Mouse (Mus musculus) erythroid progenitor cell, adult 5-6 weeks (primary cell): Measurements from ENCODE around the gene Olfr1336. TPM values are rescaled to one million over a fixed set of nuclear protein-coding genes. Genes with fewer than 3 reads are reported as not detected.
"Not testable (repeated sequence)": the region's sequence is repeated elsewhere in the genome, so short reads cannot be mapped to it uniquely, and the experiment has no call there.

Source experiments
- ATAC-seq: replicated peaks from 2 replicates; pipeline ENCODE4 v1.8.0; 2016; ENCODE audit warnings: moderate number of reproducible peaks, mild to moderate bottlenecking, moderate TSS enrichment, inconsistent platforms; ENCODE audit not compliant: poor library complexity, low FRiP score, severe bottlenecking
- total RNA-seq, 2 experiments: library from RNA; stranded (forward) in 1 of 2; stranded (reverse) in 1 of 2; fragments of 150-400 nt in 1 of 2; fragments of 186-747, 209-891 nt in 1 of 2; gene quantifications; 2 replicates each; pipeline versions ENCODE4 v1.2.3 to v1.2.4; 2015 to 2017; ENCODE audit warnings: low replicate concordance in 2 of 2

Gene Olfr1336
- total RNA-seq (2015; ENCODE audit: low replicate concordance) (not detected in 2 replicates), total RNA-seq (2017; ENCODE audit: low replicate concordance) (not detected in 2 replicates)

DNA sequence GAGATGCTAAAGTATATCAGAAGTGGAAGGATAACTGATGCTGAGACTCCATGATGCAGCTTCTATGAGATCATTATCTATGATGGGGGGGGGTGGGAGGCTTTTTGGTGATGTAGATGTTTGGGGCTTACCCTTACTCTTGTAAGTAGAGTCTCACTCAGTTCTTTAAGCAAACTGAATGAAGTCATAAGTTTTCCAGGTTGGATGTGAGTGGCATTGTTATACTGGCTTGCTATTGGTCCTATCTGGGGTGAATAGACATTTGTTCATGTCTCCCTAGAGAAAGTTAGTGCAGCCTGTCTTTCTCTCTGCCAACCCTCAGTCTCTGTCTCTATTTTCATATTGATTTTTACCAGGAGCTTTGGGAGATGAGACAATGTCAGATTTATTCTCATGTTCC lies at the start of gene Olfr1336:
Gene Olfr1336 (plus strand): TSS at position 301 of the 400 bp plus-strand sequence.
- no peak for ATAC-seq

GRCm38 (mm10) chr7:6410043-6410442 lies 45.9 kb upstream of the Olfr1336 start, which contains the start of gene Gm20715:
Gene Gm20715, plus strand, starts transcription at chr7:6410277.
- no peak for ATAC-seq

DNA sequence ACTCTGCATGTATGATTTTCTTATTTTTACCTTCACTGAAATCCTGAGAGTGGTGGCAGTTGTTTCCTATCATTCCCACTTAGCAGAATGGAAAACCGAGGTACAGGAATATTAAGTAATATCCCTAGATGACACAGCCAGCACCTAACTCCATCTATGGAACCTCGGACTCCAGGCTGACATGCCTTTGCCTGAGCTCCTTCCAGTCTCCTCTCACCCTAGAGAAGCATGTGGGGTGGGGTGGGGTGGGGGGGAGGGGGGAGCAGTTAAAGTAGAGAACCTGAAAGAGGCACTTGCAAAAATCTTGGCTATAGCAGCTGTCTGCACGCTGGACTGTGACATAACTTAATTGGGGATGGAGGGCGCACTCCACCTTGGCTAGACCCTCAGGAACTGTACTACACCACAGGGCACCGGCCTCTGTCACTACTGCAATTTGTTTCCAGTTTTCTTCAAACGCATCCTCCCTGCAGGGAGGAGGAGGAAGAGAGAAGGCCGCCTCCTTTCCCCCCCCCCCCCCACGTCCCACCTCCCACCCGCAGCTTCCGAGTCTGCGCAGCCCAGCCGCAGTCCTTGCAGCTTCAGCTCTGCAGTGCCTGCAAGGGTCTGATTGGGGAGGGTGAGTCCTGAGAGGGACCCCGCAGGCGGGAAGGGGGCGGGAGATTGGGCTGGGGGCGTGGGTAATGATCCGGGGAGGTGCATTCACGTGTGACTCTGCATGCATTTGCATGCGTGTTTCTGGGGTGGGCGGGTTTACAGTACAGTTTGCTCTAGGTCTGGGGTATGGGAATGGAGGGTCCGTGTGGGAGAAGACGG lies 41.1 kb upstream of the Olfr1336 start:
- ATAC-seq = no peak

DNA sequence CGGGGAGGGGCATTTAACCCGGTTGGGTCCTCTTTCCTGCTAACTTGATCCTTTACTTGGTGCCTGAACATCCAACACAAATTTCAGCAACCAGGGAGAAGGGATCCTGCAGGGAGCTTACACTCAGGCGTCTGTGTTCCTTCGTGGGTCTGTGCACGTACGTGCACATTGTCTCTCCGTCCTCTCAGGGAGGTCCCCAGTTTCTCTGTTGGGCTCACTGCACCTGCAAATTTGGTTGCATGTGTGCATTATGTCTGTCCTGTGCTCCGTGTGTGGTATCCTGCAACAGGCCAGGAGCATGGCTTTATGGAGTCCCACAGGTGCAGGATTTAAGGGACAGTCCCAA lies 40.6 kb upstream of the Olfr1336 start:
- ATAC-seq = no peak

- no peak for ATAC-seq
Measured at GRCm38 (mm10) chr7:6419894-6420293, 36.1 kb upstream of the Olfr1336 start.

DNA sequence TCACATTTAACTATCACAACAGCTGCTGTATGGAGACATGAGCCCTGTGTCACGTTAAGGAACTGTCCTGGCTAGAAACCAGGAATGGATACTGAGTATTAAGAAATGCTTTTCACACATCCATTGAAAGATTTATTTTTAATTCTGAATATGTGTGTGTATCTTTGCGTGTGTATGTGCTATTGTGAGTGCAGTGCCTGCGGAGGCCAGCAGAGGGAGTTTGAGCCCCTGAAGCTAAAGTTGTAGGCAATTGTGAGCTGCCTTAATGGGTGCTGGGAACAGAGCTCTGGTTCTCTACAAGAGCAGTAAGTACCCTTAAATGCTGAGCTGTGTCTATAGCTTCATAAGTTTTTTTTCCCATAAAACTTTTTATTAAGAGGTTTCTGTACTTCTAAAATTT lies 26.6 kb upstream of the Olfr1336 start:
- no peak for ATAC-seq

- no peak for ATAC-seq
Measured at GRCm38 (mm10) chr7:6430342-6430741, 25.6 kb upstream of the Olfr1336 start.

DNA sequence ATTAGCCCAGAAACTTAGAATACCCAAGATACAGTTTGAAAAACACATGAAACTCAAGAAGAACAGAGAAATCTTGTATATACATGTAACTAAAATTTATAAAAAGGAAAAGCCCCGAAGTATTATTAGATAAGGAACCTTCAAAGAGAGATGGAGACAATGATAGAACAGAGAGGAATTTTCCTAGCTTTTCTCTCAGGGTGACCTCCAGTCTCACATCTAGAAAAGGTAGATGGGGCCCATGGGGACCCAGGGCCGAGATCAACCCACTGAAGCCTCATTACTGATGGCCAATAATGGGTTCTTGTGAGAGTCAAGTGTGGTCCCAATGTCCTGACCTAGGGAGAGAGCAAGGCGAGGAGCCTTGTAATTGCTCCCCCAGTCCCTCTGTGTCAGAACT lies 17.6 kb upstream of the Olfr1336 start, which contains the start of gene Olfr1344:
Gene Olfr1344 (plus strand): TSS at position 301 of the 400 bp plus-strand sequence.
- ATAC-seq = no peak

DNA sequence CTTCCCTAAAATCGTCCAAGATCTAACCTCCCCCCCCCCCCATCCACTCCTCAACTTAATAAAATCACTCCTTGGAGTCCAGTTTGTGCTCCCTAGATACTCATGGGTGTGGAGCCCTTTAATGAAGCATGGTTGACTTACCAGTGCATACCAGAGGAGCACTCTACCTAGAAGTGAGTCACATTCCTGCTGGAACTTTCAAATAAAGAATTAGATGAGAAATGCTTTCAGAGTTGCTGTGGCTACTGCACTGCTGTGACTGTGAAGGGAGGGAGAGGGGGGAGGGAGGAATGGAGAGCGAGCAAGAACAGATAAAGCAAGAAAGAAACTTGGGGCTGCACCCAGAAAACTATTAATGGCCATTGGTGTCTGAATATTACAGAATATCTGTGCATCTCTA lies 14.8 kb upstream of the Olfr1336 start:
- no peak for ATAC-seq

DNA sequence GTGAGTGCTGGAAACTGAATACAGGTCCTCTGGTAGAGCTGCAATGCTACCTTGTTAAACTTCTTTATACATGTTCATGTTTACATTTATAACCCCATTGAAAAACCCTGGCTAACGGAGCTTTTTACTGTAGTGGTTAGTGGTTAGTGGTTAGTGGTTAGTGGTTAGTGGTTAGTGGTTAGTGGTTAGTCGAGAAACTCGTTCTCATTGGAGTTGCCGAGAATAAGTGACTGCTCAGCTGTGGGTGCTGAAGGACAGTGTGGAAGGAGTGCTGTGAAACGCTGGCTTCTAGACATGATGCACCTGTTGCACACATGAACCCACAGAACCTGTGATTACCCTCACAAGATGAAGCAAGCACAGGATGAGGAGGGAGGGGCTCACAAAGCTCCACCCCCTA lies 8.2 kb upstream of the Olfr1336 start:
- ATAC-seq = no peak

- ATAC-seq = no peak
Measured at GRCm38 (mm10) chr7:6456399-6456798, 431 bp downstream of the Olfr1336 start.

DNA sequence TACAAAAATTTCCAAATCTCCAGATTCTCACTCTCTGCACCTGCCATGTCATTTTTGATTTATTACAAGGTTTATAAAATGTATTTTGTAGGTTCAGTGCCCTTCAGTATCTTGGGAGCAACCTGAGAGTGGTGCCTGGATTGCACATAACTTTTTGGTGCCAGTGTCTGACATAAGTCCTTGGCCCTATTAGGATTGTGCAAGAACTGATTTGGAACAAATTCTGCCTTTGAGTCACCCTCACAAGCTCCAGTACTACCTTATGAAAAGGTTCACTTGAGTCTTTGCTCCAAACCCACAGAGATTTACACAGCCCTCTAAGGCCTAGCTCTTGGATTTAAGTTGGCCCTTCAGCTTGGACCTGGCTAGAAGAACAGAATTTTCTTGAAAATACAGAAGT lies 11.0 kb downstream of the Olfr1336 start, which contains the start of gene Olfr1346:
Gene Olfr1346 (plus strand): TSS at position 151 of the 400 bp plus-strand sequence.
- no peak for ATAC-seq

- not testable (repeated sequence) for ATAC-seq
Measured at GRCm38 (mm10) chr7:6477633-6478032, 21.7 kb downstream of the Olfr1336 start.

GRCm38 (mm10) chr7:6486841-6487240 lies 30.9 kb downstream of the Olfr1336 start, which contains the start of gene Olfr5:
Gene Olfr5, minus strand, starts transcription at chr7:6486941.
- ATAC-seq = no peak

DNA sequence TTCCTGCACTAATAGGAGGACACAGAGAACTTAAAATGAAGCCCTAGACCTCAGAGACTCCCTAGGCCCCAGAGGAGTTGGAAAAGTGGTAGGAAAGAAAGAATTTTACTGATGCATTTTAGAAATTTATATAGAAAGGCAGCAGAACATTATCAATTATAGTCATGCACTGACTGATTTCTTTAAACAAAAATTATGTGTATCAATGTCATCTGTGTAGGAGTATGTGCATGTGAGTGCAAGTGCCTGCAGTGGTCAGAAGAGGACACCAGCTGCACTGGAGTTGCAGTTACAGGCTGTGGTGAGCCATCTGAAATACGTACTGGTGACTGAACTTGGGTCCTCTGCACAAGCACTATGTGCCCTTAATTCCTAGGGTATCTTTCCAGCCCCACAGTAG lies 43.7 kb downstream of the Olfr1336 start, which contains the start of gene Olfr1347:
Gene Olfr1347 (minus strand): TSS at position 101 of the 400 bp plus-strand sequence.
- ATAC-seq = no peak

DNA sequence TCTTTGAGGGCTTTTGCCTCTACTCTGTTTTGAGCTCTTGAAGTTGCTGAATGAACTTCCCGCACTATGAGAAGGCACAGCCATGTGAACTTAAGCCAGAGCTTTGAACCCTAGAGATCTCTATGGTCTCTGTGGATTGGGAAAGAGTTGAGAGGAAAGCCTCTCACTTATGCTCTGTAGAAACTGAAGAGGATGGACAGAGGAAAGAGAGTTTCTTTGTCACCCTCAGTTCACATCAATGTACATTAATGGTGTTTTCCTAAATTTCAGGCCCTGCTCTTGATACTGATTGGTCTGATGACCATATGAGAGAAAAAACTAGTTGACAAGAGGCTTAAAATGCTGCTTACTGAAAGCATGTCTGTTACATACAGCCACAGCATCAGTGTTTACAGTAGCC lies 52.7 kb downstream of the Olfr1336 start, which contains the start of gene Olfr1348:
Gene Olfr1348 (minus strand): TSS at position 101 of the 400 bp plus-strand sequence.
- ATAC-seq = no peak

Other genes starting within 250 kb of the Olfr1336 start
- not detected in 2 replicates for gene Zscan5b, start 233.9 kb upstream of the Olfr1336 start, total RNA-seq (2015; ENCODE audit: low replicate concordance)
- not detected in 2 replicates for gene Zscan5b, start 233.9 kb upstream of the Olfr1336 start, total RNA-seq (2017; ENCODE audit: low replicate concordance)
- not detected in 2 replicates for gene Epp13, start 203.5 kb upstream of the Olfr1336 start, total RNA-seq (2015; ENCODE audit: low replicate concordance)
- gene Epp13, start 203.5 kb upstream of the Olfr1336 start, total RNA-seq (2017; ENCODE audit: low replicate concordance) = not detected in 2 replicates
- gene Zfp667, start 169.6 kb upstream of the Olfr1336 start, total RNA-seq (2015; ENCODE audit: low replicate concordance) = not detected in 2 replicates
- not detected in 2 replicates for gene Zfp667, start 169.6 kb upstream of the Olfr1336 start, total RNA-seq (2017; ENCODE audit: low replicate concordance)
- not detected in 2 replicates for gene Zfp583, start 124.9 kb upstream of the Olfr1336 start, total RNA-seq (2015; ENCODE audit: low replicate concordance)
- gene Zfp583, start 124.9 kb upstream of the Olfr1336 start, total RNA-seq (2017; ENCODE audit: low replicate concordance) = 1.2 TPM in 1 of 2 replicates, not detected in the other
- gene Gm3854, start 112.4 kb upstream of the Olfr1336 start, total RNA-seq (2015; ENCODE audit: low replicate concordance) = not detected in 2 replicates
- not detected in 2 replicates for gene Gm3854, start 112.4 kb upstream of the Olfr1336 start, total RNA-seq (2017; ENCODE audit: low replicate concordance)
- 1.7 TPM in 1 of 2 replicates, not detected in the other for gene Zfp78, start 92.9 kb upstream of the Olfr1336 start, total RNA-seq (2015; ENCODE audit: low replicate concordance)
- gene Zfp78, start 92.9 kb upstream of the Olfr1336 start, total RNA-seq (2017; ENCODE audit: low replicate concordance) = 1.2 TPM in 1 of 2 replicates, not detected in the other
- not detected in 2 replicates for gene Zfp28, start 72.9 kb upstream of the Olfr1336 start, total RNA-seq (2015; ENCODE audit: low replicate concordance)
- gene Zfp28, start 72.9 kb upstream of the Olfr1336 start, total RNA-seq (2017; ENCODE audit: low replicate concordance) = 0.51 TPM in 1 of 2 replicates, not detected in the other
- gene Smim17, start 57.5 kb upstream of the Olfr1336 start, total RNA-seq (2015; ENCODE audit: low replicate concordance) = not detected in 2 replicates
- gene Smim17, start 57.5 kb upstream of the Olfr1336 start, total RNA-seq (2017; ENCODE audit: low replicate concordance) = not detected in 2 replicates
- not detected in 2 replicates for gene Gm20715, start 45.9 kb upstream of the Olfr1336 start, total RNA-seq (2015; ENCODE audit: low replicate concordance)
- not detected in 2 replicates for gene Gm20715, start 45.9 kb upstream of the Olfr1336 start, total RNA-seq (2017; ENCODE audit: low replicate concordance)
- not detected in 2 replicates for gene Olfr1344, start 17.5 kb upstream of the Olfr1336 start, total RNA-seq (2015; ENCODE audit: low replicate concordance)
- gene Olfr1344, start 17.5 kb upstream of the Olfr1336 start, total RNA-seq (2017; ENCODE audit: low replicate concordance) = not detected in 2 replicates
- not detected in 2 replicates for gene Olfr1346, start 10.9 kb downstream of the Olfr1336 start, total RNA-seq (2015; ENCODE audit: low replicate concordance)
- not detected in 2 replicates for gene Olfr1346, start 10.9 kb downstream of the Olfr1336 start, total RNA-seq (2017; ENCODE audit: low replicate concordance)
- not detected in 2 replicates for gene Olfr5, start 30.8 kb downstream of the Olfr1336 start, total RNA-seq (2015; ENCODE audit: low replicate concordance)
- gene Olfr5, start 30.8 kb downstream of the Olfr1336 start, total RNA-seq (2017; ENCODE audit: low replicate concordance) = not detected in 2 replicates
- gene Olfr1347, start 43.6 kb downstream of the Olfr1336 start, total RNA-seq (2015; ENCODE audit: low replicate concordance) = not detected in 2 replicates
- not detected in 2 replicates for gene Olfr1347, start 43.6 kb downstream of the Olfr1336 start, total RNA-seq (2017; ENCODE audit: low replicate concordance)
- gene Olfr1348, start 52.6 kb downstream of the Olfr1336 start, total RNA-seq (2015; ENCODE audit: low replicate concordance) = not detected in 2 replicates
- gene Olfr1348, start 52.6 kb downstream of the Olfr1336 start, total RNA-seq (2017; ENCODE audit: low replicate concordance) = not detected in 2 replicates
- gene Olfr1349, start 66.8 kb downstream of the Olfr1336 start, total RNA-seq (2015; ENCODE audit: low replicate concordance) = not detected in 2 replicates
- not detected in 2 replicates for gene Olfr1349, start 66.8 kb downstream of the Olfr1336 start, total RNA-seq (2017; ENCODE audit: low replicate concordance)
- gene Olfr1350, start 108.7 kb downstream of the Olfr1336 start, total RNA-seq (2015; ENCODE audit: low replicate concordance) = not detected in 2 replicates
- gene Olfr1350, start 108.7 kb downstream of the Olfr1336 start, total RNA-seq (2017; ENCODE audit: low replicate concordance) = not detected in 2 replicates
- not detected in 2 replicates for gene Zim1, start 240.3 kb downstream of the Olfr1336 start, total RNA-seq (2015; ENCODE audit: low replicate concordance)
- not detected in 2 replicates for gene Zim1, start 240.3 kb downstream of the Olfr1336 start, total RNA-seq (2017; ENCODE audit: low replicate concordance)